ENCODE assay signal across 12 mouse cellular contexts in genomic region chr14:62245557-62245956, GRCm38 (mm10). TPM values are rescaled to one million over a fixed set of nuclear protein-coding genes. Genes with fewer than 3 reads are reported as not detected.
DNase-seq lines count a peak whose midpoint lies in the region; ATAC-seq and TF ChIP-seq lines count a peak whose summit lies in the region.
"Had no signal": no experiment of that assay in that cellular context is flagged by ENCODE, and none has a peak within 500 bp of the region (broad histone marks: within the 10 kb centered on the region; RNA-seq: fewer than 3 reads in every experiment).

No protein-coding gene starts in this region.

- no peaks in the 10 kb centered on the region for H3K9me3 ChIP-seq in lung, embryonic 16.5 days (ENCODE audit: control insufficient read depth, low read length)
- no peaks in the 10 kb centered on the region for H3K9me3 ChIP-seq in limb, embryonic 10.5 days (replicated peaks)
- H3K9me3 ChIP-seq: embryonic facial prominence, embryonic 13.5 days had no signal

- TF ChIP-seq CTCF in lung, adult 2 months (IDR thresholded peaks at IDR 0.05; ENCODE audit: insufficient read depth, low read length): no peak
- no peak for TF ChIP-seq CTCF in bone marrow macrophage, adult 2 months (IDR thresholded peaks at IDR 0.05; ENCODE audit: low read depth, low read length)

- H3K4me2 ChIP-seq in lung, embryonic 16.5 days (ENCODE audit: low read depth, low read length): no peak overlapping the region
- H3K4me2 ChIP-seq: embryonic facial prominence, embryonic 13.5 days had no signal

- 25% methylated on average over 4 of the region's 4 CpGs for WGBS in lung, embryonic 16.5 days
- 23% methylated on average over 4 of the region's 4 CpGs for WGBS in lung, adult 2 months
- 21% methylated on average over 4 of the region's 4 CpGs for WGBS in limb, embryonic 10.5 days

- H3K27me3 ChIP-seq in lung, embryonic 16.5 days (ENCODE audit: control insufficient read depth, insufficient read depth, low read depth, low read length): no peaks in the 10 kb centered on the region
- no peaks in the 10 kb centered on the region for H3K27me3 ChIP-seq in limb, embryonic 10.5 days (ENCODE audit: low read depth, poor library complexity, severe bottlenecking)
- H3K27me3 ChIP-seq: embryonic facial prominence, embryonic 13.5 days had no signal

- peak; percentile 42; the same call in 1 of the 2 replicates for ATAC-seq in lung, embryonic 16.5 days (ENCODE audit: low read depth)
- ATAC-seq: forebrain, postnatal 0 days had no signal

- H3K27ac ChIP-seq in lung, embryonic 16.5 days (ENCODE audit: low read length): no peak overlapping the region
- H3K27ac ChIP-seq in bone marrow macrophage, adult 2 months (ENCODE audit: insufficient read depth, low read depth, low read length): peak overlapping the region; percentile 96
- H3K27ac ChIP-seq in limb, embryonic 10.5 days: 0 out of 2 replicates have a peak overlapping the region, but pooled peaks have one; percentile 19
- H3K27ac ChIP-seq: embryonic facial prominence, embryonic 13.5 days had no signal

- intact Hi-C loops in gastrocnemius, postnatal 14 days (cut with DNase I; ENCODE audit: low total_unique reads): no loop called here

- H3K4me1 ChIP-seq in lung, embryonic 16.5 days (replicated peaks; ENCODE audit: control insufficient read depth, insufficient read depth, low read length): peaks cover 5% of the 10 kb centered on the region; the same call in 1 of the 2 replicates
- no peaks in the 10 kb centered on the region for H3K4me1 ChIP-seq in lung, adult 2 months (ENCODE audit: control insufficient read depth, insufficient read depth, low read length)
- H3K4me1 ChIP-seq in bone marrow macrophage, adult 2 months (ENCODE audit: control insufficient read depth, insufficient read depth, low read length): peaks cover 15% of the 10 kb centered on the region
- peaks cover 10% of the 10 kb centered on the region; the same call in 1 of the 2 replicates for H3K4me1 ChIP-seq in limb, embryonic 10.5 days

- TF ChIP-seq POLR2A in lung, adult 2 months (IDR thresholded peaks at IDR 0.05; ENCODE audit: borderline replicate concordance, extremely low read depth, low read depth, low read length): no peak
- TF ChIP-seq POLR2A in bone marrow macrophage, adult 2 months (IDR thresholded peaks at IDR 0.05; ENCODE audit: borderline replicate concordance, low read depth, low read length): no peak

- H3K36me3 ChIP-seq in lung, embryonic 16.5 days (ENCODE audit: control insufficient read depth, insufficient read depth, low read length): no peaks in the 10 kb centered on the region
- no peaks in the 10 kb centered on the region for H3K36me3 ChIP-seq in limb, embryonic 10.5 days
- H3K36me3 ChIP-seq: embryonic facial prominence, embryonic 13.5 days had no signal

- no peak overlapping the region for H3K9ac ChIP-seq in lung, embryonic 16.5 days (ENCODE audit: low read length)
- H3K9ac ChIP-seq: embryonic facial prominence, embryonic 13.5 days; forebrain, postnatal 0 days had no signal

- H3K4me3 ChIP-seq in lung, embryonic 16.5 days (ENCODE audit: low read length): no peak overlapping the region
- H3K4me3 ChIP-seq in lung, adult 2 months (replicated peaks; ENCODE audit: extremely low read depth, low read depth, low read length): no peak overlapping the region
- peak overlapping the region; percentile 30 for H3K4me3 ChIP-seq in bone marrow macrophage, adult 2 months (ENCODE audit: insufficient read depth, low read length)
- H3K4me3 ChIP-seq in limb, embryonic 10.5 days: no peak overlapping the region
- H3K4me3 ChIP-seq: embryonic facial prominence, embryonic 13.5 days had no signal

- DNase-seq in lung, adult 2 months: no peak
- DNase-seq in limb, embryonic 10.5 days (ENCODE audit: low spot score): no peak
- DNase-seq in skeletal muscle tissue, adult 2 months (ENCODE audit: low read depth, low spot score): peak; percentile 12
- DNase-seq in right cerebral cortex, adult 2 months (ENCODE audit: low spot score in 2 of 2): no peak
- no peak for DNase-seq in gastrocnemius, postnatal 14 days
- DNase-seq: cerebellum, adult 9-11 months; forebrain, postnatal 0 days; gastrocnemius, postnatal 36 days; left cerebral cortex, postnatal 4 days had no signal

RNA-seq across cellular contexts. Expression of gene Rnaseh2b, which starts 46.8 kb away (rescaled TPM):
- 57.5 and 60.5 TPM in 2 replicates for polyA plus RNA-seq in lung, embryonic 16.5 days (2015; fragmentation: Nextera tagmentation; extraction: Ambion mirVana)
- polyA plus RNA-seq in lung, adult 2 months (2012; rRNA removed): 2.0 and 2.6 TPM in 2 replicates
- 20.7 and 32.1 TPM in 2 replicates for polyA plus RNA-seq in bone marrow macrophage, adult 2 months (2012; ENCODE audit: insufficient read depth, insufficient read length, missing spikeins)
- polyA plus RNA-seq in limb, embryonic 10.5 days (2016; fragmentation: Nextera tagmentation; extraction: Ambion mirVana): 53.0 and 56.4 TPM in 2 replicates
- total RNA-seq in gastrocnemius, postnatal 14 days (2021): 1 to 10 TPM; 4.3 to 5.6 TPM

RNA-seq across cellular contexts. Expression of gene Dleu7, which starts 47.3 kb away (rescaled TPM):
- polyA plus RNA-seq in lung, embryonic 16.5 days (2015; fragmentation: Nextera tagmentation; extraction: Ambion mirVana): 0.54 and 0.60 TPM in 2 replicates
- polyA plus RNA-seq in lung, adult 2 months (2012; rRNA removed): not detected in 2 replicates
- polyA plus RNA-seq in bone marrow macrophage, adult 2 months (2012; ENCODE audit: insufficient read depth, insufficient read length, missing spikeins): not detected in 2 replicates
- polyA plus RNA-seq in limb, embryonic 10.5 days (2016; fragmentation: Nextera tagmentation; extraction: Ambion mirVana): 0.23 and 0.53 TPM in 2 replicates
- total RNA-seq in gastrocnemius, postnatal 14 days (2021): not detected
- total RNA-seq: gastrocnemius, postnatal 36 days had no signal
